Mouse (Mus musculus): ENCODE results near the gene Btbd35f2.
"Not testable (repeated sequence)": the region's sequence is repeated elsewhere in the genome, so short reads cannot be mapped to it uniquely, and the experiment has no call there.

Gene Btbd35f2

GRCm38 (mm10) chrX:32278094-32278493 lies at the start of gene Btbd35f2:
Gene Btbd35f2, plus strand, starts transcription at chrX:32278394.
- not testable (repeated sequence) for DNase-seq (ENCODE audit: low spot score)
